Mouse (Mus musculus) frontal cortex, postnatal 10 days (tissue): ENCODE measurements at regions not wholly inside any gene's neighbourhood (a gene's known extent, or its start where the extent isn't known, plus 50 kb on each side); places are given as distances from the start of the nearest gene placed in this dataset.
A peak's percentile ranks its signal among the peaks of the same experiment; 100 is the strongest.
"Not testable (repeated sequence)": the region's sequence is repeated elsewhere in the genome, so short reads cannot be mapped to it uniquely, and the experiment has no call there.

ENCODE experiments used
- DNase-seq, 2 experiments: peaks; one replicate each; pipeline ENCODE4 v3.0.0; 2022; ENCODE audit warnings: low spot score in 2 of 2, mixed read lengths in 1 of 2

- DNase-seq, result not testable (repeated sequence)
Measured at GRCm38 (mm10) chr19:3158149-3158548, 124.6 kb upstream of the Mrpl21 start.

GRCm38 (mm10) chr19:3159346-3159745 lies 123.4 kb upstream of the Mrpl21 start:
- DNase-seq, result no peak

- DNase-seq, result no peak
Measured at GRCm38 (mm10) chr19:3167683-3168082, 115.0 kb upstream of the Mrpl21 start.

GRCm38 (mm10) chr19:3182625-3183024 lies 100.1 kb upstream of the Mrpl21 start:
- no peak for DNase-seq

- no peak for DNase-seq
Measured at GRCm38 (mm10) chr19:3192644-3193043, 90.1 kb upstream of the Mrpl21 start.

- DNase-seq, result not testable (repeated sequence)
Measured at GRCm38 (mm10) chr19:3204504-3204903, 78.2 kb upstream of the Mrpl21 start.

GRCm38 (mm10) chr19:3205406-3205805 lies 77.3 kb upstream of the Mrpl21 start:
- DNase-seq, result not testable (repeated sequence)

- DNase-seq, result peak in 1 of 2 experiments; percentile 32
Measured at GRCm38 (mm10) chr19:3208283-3208682, 74.4 kb upstream of the Mrpl21 start.
